Mouse (Mus musculus) forebrain, embryonic 15.5 days (tissue): ENCODE data around the gene Hopx. TPM values are rescaled to one million over a fixed set of nuclear protein-coding genes. Genes with fewer than 3 reads are reported as not detected.

Experiments used
- ATAC-seq: fragments of 200-750 bp; cut with Nextera tagmentation; replicated peaks from 2 replicates; pipeline ENCODE4 v1.8.0; 2017; ENCODE audit warnings: mild to moderate bottlenecking, moderate TSS enrichment, moderate library complexity
- H3K27ac ChIP-seq: fragments of 300-500 bp; sonication (generic); replicated peaks from 2 replicates; pipeline ENCODE4 v1.5.1; 2015; ENCODE audit warnings: mild to moderate bottlenecking, inconsistent platforms
- H3K27me3 ChIP-seq: fragments of 300-500 bp; sonication (generic); 2 replicates; pipeline ENCODE4 v1.6.1; 2015; ENCODE audit warnings: inconsistent platforms
- H3K36me3 ChIP-seq: fragments of 300-500 bp; sonication (generic); 2 replicates; pipeline ENCODE4 v1.6.1; 2015; ENCODE audit warnings: mild to moderate bottlenecking, inconsistent platforms
- H3K4me1 ChIP-seq: fragments of 300-500 bp; sonication (generic); 2 replicates; pipeline ENCODE4 v1.6.1; 2015; ENCODE audit warnings: inconsistent platforms
- H3K4me2 ChIP-seq: fragments of 300-500 bp; sonication (generic); replicated peaks from 2 replicates; pipeline ENCODE4 v1.6.1; 2015; ENCODE audit warnings: mild to moderate bottlenecking, inconsistent platforms
- H3K4me3 ChIP-seq: fragments of 300-500 bp; sonication (generic); 2 replicates; pipeline ENCODE4 v1.5.1; 2015; ENCODE audit warnings: mild to moderate bottlenecking, inconsistent platforms
- H3K9ac ChIP-seq: fragments of 300-500 bp; sonication (generic); replicated peaks from 2 replicates; pipeline ENCODE4 v1.6.1; 2015; ENCODE audit warnings: mild to moderate bottlenecking, inconsistent platforms
- H3K9me3 ChIP-seq: fragments of 300-500 bp; sonication (generic); 2 replicates; pipeline ENCODE4 v1.6.1; 2016; ENCODE audit warnings: inconsistent platforms
- WGBS: fragments of 180-500 bp; shearing (Covaris S2); methylation state at CpG from one replicate; pipeline ENCODE4 v1.1.7; 2015; ENCODE audit warnings: mixed read lengths; 5-methylcytosine and 5-hydroxymethylcytosine counted together
- polyA plus RNA-seq: library from polyadenylated mRNA; unstranded; fragments of >200 nt; fragmentation: Nextera tagmentation; extraction: Ambion mirVana; gene quantifications from 2 replicates; pipeline ENCODE4 v1.2.1, GENCODE M21; 2015

Hopx gene
- polyA plus RNA-seq, 1 experiment from 2014 or later, result 2.2 TPM

DNA sequence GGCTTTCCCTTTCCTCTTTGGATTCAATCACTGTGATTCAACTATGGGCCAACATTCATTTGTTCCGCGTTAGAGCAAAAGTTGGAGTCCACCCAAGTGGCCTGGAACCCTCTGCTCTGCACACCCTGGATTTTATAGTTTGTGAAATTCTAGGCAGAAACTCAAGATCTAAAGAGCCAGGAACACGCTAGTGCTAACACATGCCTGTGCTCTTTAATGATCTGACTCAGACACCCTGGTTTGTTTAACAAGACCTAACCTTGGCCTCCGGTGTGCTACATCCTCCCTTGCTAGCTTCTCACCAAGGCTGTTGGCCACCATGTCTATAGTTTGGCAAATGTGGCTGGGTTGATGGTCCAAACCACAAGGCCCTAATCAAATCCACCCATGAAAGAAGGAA is 34.2 kb downstream of the Hopx start:
- Histone ChIP-seq H3K9me3 (no peaks in the 10 kb centered on the region), H3K4me2 (no peak overlapping the region), H3K4me3 (no peak overlapping the region), H3K36me3 (no peaks in the 10 kb centered on the region), H3K4me1 (no peaks in the 10 kb centered on the region), H3K27ac (no peak overlapping the region), H3K9ac (no peak overlapping the region), H3K27me3 (no peaks in the 10 kb centered on the region)
- WGBS, result 91% methylated on average over 4 of the region's 4 CpGs
- ATAC-seq, result no peak

DNA sequence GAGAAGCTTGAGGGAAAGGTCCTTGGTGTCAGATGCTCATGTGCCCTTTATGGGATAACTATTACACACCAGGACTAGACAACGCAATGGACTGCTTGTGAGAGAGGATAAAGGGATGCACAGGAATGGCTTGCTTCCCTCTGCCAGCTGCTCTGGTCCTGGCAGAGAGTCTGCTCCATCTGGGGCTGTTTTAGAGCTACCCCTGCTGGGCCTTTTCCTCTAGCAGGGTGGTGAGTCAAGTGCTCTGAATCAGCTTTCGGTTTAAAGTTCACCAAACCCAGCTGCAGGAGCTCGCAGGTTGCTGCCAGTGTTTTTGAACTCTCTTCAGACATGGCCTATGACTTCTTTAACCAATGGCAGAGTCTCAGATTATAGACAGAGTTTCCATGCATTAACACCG is 39.0 kb downstream of the Hopx start:
- ATAC-seq, result no peak
- H3K27me3 ChIP-seq, result no peaks in the 10 kb centered on the region
- no peaks in the 10 kb centered on the region for H3K9me3 ChIP-seq
- H3K36me3 ChIP-seq, result no peaks in the 10 kb centered on the region
- no peaks in the 10 kb centered on the region for H3K4me1 ChIP-seq
- H3K4me3 ChIP-seq, result no peak overlapping the region
- H3K9ac ChIP-seq, result no peak overlapping the region
- H3K4me2 ChIP-seq, result no peak overlapping the region
- WGBS, result 85% methylated on average over 4 of the region's 4 CpGs
- no peak overlapping the region for H3K27ac ChIP-seq

DNA sequence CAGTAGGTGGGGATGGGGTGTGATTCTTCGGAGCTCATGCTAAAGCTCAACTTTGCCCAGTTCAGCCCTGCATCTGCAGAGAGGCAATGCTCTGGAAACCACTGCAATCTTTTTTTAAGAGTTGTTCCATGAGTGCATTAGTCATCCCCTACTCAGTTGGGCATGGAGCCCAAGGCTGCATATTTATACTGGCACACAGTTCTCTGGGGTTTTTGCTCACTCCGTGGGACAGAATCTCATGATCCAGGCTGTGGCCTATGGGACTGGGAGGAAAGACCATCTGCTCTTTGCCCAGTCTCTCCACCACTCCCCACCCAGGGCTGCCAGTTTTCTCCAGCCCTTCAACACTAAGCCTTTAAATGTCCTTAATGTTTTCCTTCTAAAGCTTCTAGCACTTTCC is 40.0 kb downstream of the Hopx start:
- no peak overlapping the region for H3K4me2 ChIP-seq
- no peak overlapping the region for H3K9ac ChIP-seq
- no peaks in the 10 kb centered on the region for H3K4me1 ChIP-seq
- no peak overlapping the region for H3K27ac ChIP-seq
- H3K9me3 ChIP-seq, result no peaks in the 10 kb centered on the region
- no peaks in the 10 kb centered on the region for H3K27me3 ChIP-seq
- no peak for ATAC-seq
- 70% methylated on average over 2 of the region's 2 CpGs for WGBS
- H3K36me3 ChIP-seq, result no peaks in the 10 kb centered on the region
- no peak overlapping the region for H3K4me3 ChIP-seq

DNA sequence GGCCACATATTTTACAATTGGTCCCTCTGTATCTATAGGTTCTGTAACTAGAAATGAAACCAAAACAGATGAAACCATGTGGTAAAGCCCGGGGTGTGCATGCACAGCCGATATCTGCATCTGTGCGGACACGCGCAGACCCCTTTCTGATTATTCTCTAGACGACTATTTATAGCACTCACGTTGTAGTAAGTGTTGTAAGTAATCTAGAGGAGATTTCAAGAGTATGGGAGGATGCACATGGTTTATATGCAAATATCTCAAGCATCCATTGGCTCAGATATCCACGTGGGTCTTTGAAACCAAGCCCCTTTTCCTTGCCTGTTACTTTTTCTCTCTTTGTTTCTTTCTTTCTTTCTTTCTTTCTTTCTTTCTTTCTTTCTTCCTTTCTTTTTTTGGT is 41.1 kb downstream of the Hopx start:
- Histone ChIP-seq H3K36me3 (no peaks in the 10 kb centered on the region), H3K4me1 (no peaks in the 10 kb centered on the region), H3K9ac (no peak overlapping the region), H3K27me3 (no peaks in the 10 kb centered on the region), H3K4me3 (no peak overlapping the region), H3K9me3 (no peaks in the 10 kb centered on the region), H3K4me2 (no peak overlapping the region), H3K27ac (no peak overlapping the region)
- no peak for ATAC-seq
- 92% methylated on average over 8 of the region's 8 CpGs for WGBS

DNA sequence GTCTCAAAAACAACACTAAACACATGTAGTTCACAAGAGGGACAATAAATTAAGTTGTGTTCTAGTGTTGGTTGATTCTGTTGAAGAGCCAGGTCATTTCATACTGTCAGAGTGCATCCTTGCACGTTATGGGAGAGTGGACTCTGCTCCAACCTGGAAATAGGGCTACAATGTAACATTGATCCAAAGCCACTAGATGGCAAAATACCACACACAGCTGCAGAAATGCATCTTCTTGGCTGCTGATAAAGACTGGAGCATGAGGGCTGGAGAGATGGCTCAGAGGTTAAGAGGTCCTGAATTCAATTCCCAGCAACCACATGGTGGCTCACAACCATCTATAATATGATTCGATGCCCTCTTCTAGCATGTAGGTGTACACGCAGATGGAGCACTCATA is 43.3 kb downstream of the Hopx start:
- H3K9ac ChIP-seq, result no peak overlapping the region
- no peak overlapping the region for H3K27ac ChIP-seq
- H3K36me3 ChIP-seq, result no peaks in the 10 kb centered on the region
- WGBS, result 90% methylated on average over 3 of the region's 3 CpGs
- H3K9me3 ChIP-seq, result no peaks in the 10 kb centered on the region
- peaks cover 4% of the 10 kb centered on the region for H3K4me1 ChIP-seq
- H3K27me3 ChIP-seq, result no peaks in the 10 kb centered on the region
- no peak overlapping the region for H3K4me2 ChIP-seq
- no peak for ATAC-seq
- H3K4me3 ChIP-seq, result no peak overlapping the region

DNA sequence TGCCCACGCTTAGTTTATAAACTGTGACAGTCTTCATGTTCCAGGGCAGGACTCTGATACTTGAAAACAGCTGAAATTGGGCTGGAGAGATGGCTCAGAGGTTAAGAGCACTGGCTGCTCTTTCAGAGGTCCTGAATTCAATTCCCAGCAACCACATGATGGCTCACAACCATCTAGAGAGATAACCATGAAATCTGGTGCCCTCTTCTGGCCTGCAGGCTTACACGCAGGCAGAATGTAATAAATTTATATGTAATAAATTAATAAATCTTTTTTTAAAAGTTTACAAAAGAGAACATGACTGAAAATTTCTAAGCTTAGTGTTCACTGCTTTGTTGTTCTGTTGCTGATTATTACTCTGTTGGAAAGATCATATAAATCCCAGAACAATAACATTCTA is 43.9 kb downstream of the Hopx start:
- Histone ChIP-seq H3K9ac (no peak overlapping the region), H3K27ac (no peak overlapping the region), H3K9me3 (no peaks in the 10 kb centered on the region), H3K27me3 (no peaks in the 10 kb centered on the region), H3K4me1 (peaks cover 4% of the 10 kb centered on the region), H3K4me2 (no peak overlapping the region), H3K4me3 (no peak overlapping the region), H3K36me3 (no peaks in the 10 kb centered on the region)
- WGBS, result 86% methylated on average over 2 of the region's 2 CpGs
- no peak for ATAC-seq

DNA sequence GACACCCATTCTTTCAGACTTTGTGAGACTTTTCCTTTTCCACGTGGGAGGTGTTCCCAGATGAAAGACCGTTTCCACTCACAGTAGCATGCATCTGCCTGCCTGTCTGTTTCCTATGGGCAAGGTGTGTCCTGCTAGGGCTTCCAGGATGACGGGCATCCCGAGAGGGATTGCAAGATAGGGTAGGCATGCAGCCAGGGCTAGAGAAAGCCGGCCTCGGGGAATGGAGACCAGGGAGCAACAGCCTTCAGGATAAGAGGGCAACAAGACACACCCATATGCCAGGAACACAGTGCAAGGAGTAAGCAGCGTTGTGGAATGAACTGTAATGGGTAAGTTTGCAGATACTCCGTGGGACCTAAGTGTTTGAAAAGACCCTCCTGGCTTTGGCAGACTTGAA is 47.6 kb downstream of the Hopx start:
- peaks cover 4% of the 10 kb centered on the region for H3K4me1 ChIP-seq
- H3K9me3 ChIP-seq, result no peaks in the 10 kb centered on the region
- WGBS, result 57% methylated on average over 8 of the region's 8 CpGs
- no peak overlapping the region for H3K4me2 ChIP-seq
- H3K27me3 ChIP-seq, result no peaks in the 10 kb centered on the region
- H3K36me3 ChIP-seq, result no peaks in the 10 kb centered on the region
- H3K4me3 ChIP-seq, result no peak overlapping the region
- no peak for ATAC-seq
- no peak overlapping the region for H3K27ac ChIP-seq
- no peak overlapping the region for H3K9ac ChIP-seq

DNA sequence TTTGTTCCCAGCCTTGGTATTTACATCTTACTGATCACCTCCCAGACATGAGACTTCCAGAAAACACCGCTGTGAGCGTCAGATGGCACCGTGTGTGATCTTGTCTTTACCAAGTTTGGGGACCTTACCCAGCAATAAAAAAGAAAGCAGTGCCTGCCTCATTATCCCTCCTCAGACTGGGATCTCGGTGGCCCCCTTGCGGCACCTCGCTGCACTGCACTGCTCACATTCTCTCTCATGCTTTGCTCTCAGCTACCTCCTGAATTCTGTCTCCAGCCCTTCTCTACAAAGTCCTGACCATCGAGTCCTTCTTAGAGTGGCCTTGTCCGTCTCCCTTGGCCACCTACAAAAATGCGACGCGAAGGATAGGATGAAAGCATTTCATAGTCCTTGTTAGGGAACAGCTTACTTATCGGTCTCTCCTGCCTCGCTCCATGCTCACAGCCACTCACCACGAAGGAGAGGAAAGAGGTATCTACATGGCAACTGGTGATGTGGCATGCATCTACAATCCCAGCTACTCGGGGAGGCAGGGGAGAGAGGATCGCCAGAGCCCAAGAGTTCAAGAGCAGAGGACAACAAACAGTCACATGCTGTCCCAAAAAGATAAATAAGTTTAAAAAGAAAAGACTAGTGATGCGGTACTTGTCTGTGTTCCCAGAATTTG is 53.4 kb downstream of the Hopx start:
- Histone ChIP-seq H3K9me3 (no peaks in the 10 kb centered on the region), H3K4me1 (peaks cover 2% of the 10 kb centered on the region; the same call in 1 of the 2 replicates), H3K4me3 (no peak overlapping the region), H3K9ac (no peak overlapping the region), H3K36me3 (no peaks in the 10 kb centered on the region), H3K27ac (no peak overlapping the region), H3K27me3 (no peaks in the 10 kb centered on the region; the same call in 1 of the 2 replicates), H3K4me2 (no peak overlapping the region)
- ATAC-seq, result peak; percentile 41; the same call in 1 of the 2 replicates
- 35% methylated on average over 17 of the region's 17 CpGs for WGBS

DNA sequence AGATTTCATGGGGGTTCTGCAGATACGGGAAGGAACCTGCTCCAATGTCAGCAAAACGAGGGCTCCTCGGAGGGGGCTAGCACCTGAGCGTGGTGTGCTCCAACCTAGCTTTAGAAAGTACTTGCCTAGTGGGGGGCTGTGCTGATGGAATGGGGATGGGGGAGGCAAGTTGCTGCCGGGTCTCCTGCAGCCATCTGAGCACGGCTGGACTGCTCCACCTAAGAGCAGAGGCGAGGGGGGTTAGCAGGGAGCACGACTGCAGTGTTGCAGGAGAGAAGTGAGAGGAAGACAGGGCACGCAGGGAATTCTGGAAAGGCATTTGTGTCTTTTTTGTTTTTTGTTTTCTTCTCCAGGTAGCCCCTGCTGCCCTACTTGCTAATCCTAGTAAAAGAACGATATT is 54.6 kb downstream of the Hopx start:
- H3K4me2 ChIP-seq, result no peak overlapping the region
- no peak overlapping the region for H3K9ac ChIP-seq
- H3K9me3 ChIP-seq, result no peaks in the 10 kb centered on the region
- no peaks in the 10 kb centered on the region for H3K36me3 ChIP-seq
- no peak overlapping the region for H3K27ac ChIP-seq
- no peak overlapping the region for H3K4me3 ChIP-seq
- no peak for ATAC-seq
- peaks cover 2% of the 10 kb centered on the region; the same call in 1 of the 2 replicates for H3K4me1 ChIP-seq
- H3K27me3 ChIP-seq, result no peaks in the 10 kb centered on the region; the same call in 1 of the 2 replicates
- 37% methylated on average over 10 of the region's 10 CpGs for WGBS

DNA sequence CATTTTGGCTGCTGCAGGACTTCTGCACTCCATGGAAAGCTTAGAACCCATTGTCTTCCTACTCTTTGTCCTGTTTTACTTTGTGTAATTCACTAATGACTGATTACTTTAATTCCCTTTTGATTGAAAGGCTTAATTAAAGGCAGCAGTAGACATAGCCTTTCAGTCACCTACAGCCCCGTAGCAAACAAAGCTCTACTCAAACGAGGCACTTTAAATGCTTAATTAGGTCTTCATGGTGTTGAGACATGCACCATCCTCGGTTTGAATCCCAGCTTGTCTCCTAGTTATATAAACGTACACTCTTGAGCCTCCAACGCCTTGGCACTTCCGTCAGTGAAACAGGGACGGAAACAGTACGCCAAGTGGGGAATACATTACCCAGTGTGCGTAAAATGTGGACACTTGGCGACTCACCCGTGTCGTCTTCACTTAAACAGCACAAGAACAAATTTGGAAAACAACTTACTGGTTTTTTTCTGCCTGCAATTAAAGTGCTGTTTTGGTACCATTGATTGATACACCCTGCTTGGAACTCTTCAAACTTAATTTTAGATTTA is 58.0 kb downstream of the Hopx start:
- WGBS, result 11% methylated on average over 12 of the region's 12 CpGs
- peaks cover 2% of the 10 kb centered on the region; the same call in 1 of the 2 replicates for H3K4me1 ChIP-seq
- H3K9me3 ChIP-seq, result no peaks in the 10 kb centered on the region
- H3K9ac ChIP-seq, result no peak overlapping the region
- no peaks in the 10 kb centered on the region for H3K36me3 ChIP-seq
- no peaks in the 10 kb centered on the region; the same call in 1 of the 2 replicates for H3K27me3 ChIP-seq
- ATAC-seq, result no peak
- H3K27ac ChIP-seq, result no peak overlapping the region
- H3K4me3 ChIP-seq, result no peak overlapping the region
- no peak overlapping the region for H3K4me2 ChIP-seq

DNA sequence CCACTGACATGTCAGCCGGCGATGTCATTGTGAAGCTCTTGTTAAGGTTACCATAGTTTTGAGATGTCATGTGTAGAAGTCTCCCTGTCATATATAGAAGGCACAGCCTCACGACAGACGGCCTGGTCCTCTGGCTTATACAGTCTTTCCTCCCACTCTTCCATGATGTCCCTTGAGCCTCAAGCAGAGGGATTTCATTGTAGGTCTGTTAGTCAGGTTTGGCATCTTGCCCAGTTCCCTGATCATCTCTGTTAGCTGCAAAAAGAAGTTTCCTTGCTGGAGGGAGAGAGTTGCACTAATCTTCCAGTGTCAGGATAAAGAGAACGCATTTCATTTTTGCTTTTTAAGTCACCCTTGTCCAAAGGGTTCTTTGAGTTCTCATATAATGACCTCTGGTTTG is 62.3 kb downstream of the Hopx start:
- ATAC-seq, result no peak
- Histone ChIP-seq H3K27me3 (no peaks in the 10 kb centered on the region), H3K36me3 (no peaks in the 10 kb centered on the region), H3K4me3 (no peak overlapping the region), H3K9ac (no peak overlapping the region), H3K4me1 (peaks cover 2% of the 10 kb centered on the region; the same call in 1 of the 2 replicates), H3K9me3 (no peaks in the 10 kb centered on the region), H3K27ac (no peak overlapping the region), H3K4me2 (no peak overlapping the region)
- WGBS, result 85% methylated on average over 5 of the region's 5 CpGs

DNA sequence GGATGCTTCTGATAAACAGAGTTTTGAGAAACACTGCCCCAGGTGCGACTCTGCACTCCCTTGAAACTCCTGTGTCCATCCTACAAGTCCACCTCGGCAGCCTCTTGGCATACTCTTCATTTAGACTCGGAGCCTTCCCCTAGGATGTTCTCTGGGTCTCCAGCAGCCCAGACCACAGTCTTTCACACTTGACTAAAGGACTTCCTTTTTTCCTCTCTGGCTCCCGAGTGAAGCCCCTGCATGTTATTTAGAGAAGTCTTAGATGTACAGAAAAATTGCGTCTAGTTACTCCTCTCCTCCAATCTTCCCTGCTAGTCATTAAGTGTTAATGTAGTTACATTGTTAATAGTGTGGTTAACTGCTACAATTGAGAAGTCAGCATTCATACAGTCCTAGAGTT is 70.6 kb downstream of the Hopx start:
- no peaks in the 10 kb centered on the region for H3K9me3 ChIP-seq
- no peak overlapping the region for H3K4me2 ChIP-seq
- H3K27me3 ChIP-seq, result no peaks in the 10 kb centered on the region
- H3K4me3 ChIP-seq, result no peak overlapping the region
- H3K36me3 ChIP-seq, result no peaks in the 10 kb centered on the region
- no peak overlapping the region for H3K9ac ChIP-seq
- WGBS, result 76% methylated on average over 5 of the region's 5 CpGs
- ATAC-seq, result no peak
- no peaks in the 10 kb centered on the region for H3K4me1 ChIP-seq
- no peak overlapping the region for H3K27ac ChIP-seq

DNA sequence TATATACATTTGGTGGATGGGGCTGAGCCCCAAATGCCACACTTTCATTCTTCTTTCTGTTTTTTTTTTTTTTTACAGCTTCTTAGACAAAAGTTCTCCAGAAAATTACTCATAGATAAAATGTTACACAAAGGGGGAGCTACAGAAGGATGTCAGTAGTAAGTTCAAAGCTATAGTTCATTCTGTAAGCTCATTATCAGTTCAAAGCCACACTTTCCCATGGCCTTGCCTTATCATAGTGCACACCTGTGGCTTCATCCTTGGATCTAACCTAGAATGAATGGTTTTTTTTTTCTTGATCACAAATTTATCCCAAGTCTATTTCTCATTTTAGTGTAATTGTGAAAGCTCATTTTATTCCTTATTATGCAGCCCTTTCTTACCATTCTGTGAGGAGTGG is 75.5 kb downstream of the Hopx start:
- Histone ChIP-seq H3K27ac (no peak overlapping the region), H3K36me3 (no peaks in the 10 kb centered on the region), H3K27me3 (no peaks in the 10 kb centered on the region), H3K9ac (no peak overlapping the region), H3K4me2 (no peak overlapping the region), H3K9me3 (no peaks in the 10 kb centered on the region), H3K4me1 (no peaks in the 10 kb centered on the region), H3K4me3 (no peak overlapping the region)
- no peak for ATAC-seq
